Mouse (Mus musculus) left cerebral cortex, adult 8-10 months (tissue): ENCODE results near the gene Btbd8. TPM values are rescaled to one million over a fixed set of nuclear protein-coding genes. Genes with fewer than 3 reads are reported as not detected.

Source experiments
- DNase-seq, 2 experiments: peaks; one replicate each; pipeline ENCODE4 v3.0.0; 2022; ENCODE audit warnings: low spot score in 2 of 2
- total RNA-seq, 4 experiments: library from RNA; stranded (reverse); gene quantifications; 2 replicates each; pipeline ENCODE4 v1.2.4; 2022

Btbd8 gene
- 100 to 1,000 TPM; 146 to 156 (median 150) TPM for total RNA-seq

- DNase-seq, result peak; percentile 87 to 91
Observed at GRCm38 (mm10) chr5:107437464-107438281, at the start of gene Btbd8. Btbd8 (plus strand) TSS chr5:107437997.

DNA sequence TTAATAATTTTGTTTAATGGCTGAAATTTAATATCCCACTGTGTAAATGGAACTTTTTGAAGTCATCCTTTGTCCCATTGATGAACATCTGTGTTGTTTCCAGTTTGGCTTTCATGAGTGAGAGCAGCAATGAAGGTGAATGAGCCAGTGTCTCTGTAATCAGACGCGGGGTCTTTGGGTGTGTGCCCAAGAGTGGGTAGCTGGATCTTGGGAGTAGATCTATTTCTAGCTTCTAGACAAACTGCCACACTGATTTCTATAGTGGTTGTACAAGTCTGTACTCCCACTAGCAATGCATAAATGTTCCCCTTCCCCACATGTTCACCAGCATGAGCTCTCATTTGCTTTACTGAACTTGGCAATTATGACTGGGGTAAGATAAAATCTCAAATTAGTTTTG, 48.4 kb upstream of the Btbd8 start:
- DNase-seq, result no peak

- no peak for DNase-seq
Observed at GRCm38 (mm10) chr5:107394437-107394836, 43.4 kb upstream of the Btbd8 start.

DNA sequence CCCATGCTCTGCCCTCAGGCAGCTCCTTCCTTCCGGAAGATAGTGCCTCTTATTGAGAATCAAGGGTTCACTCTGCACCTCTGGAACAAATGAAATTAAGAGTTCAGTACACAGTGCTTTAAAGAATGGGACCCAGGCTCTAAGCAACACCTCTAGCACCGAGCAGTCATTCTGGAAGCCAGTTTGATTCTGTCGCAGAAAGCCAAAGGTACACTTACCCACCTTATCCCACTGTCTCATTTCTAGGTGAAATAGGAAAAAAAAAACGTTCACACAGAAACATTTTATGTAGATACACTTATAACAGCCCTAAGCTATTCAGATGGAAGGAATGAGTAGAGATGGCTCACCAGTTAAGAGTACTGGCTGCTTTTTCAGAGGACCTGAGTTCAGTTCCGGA, 35.4 kb upstream of the Btbd8 start, which contains the start of gene Ephx4:
Gene Ephx4, plus strand, starts transcription at position 301 of the 400 bp plus-strand sequence.
- DNase-seq, result no peak

GRCm38 (mm10) chr5:107403011-107403946, 34.5 kb upstream of the Btbd8 start:
- DNase-seq, result peak; percentile 36 to 58

DNA sequence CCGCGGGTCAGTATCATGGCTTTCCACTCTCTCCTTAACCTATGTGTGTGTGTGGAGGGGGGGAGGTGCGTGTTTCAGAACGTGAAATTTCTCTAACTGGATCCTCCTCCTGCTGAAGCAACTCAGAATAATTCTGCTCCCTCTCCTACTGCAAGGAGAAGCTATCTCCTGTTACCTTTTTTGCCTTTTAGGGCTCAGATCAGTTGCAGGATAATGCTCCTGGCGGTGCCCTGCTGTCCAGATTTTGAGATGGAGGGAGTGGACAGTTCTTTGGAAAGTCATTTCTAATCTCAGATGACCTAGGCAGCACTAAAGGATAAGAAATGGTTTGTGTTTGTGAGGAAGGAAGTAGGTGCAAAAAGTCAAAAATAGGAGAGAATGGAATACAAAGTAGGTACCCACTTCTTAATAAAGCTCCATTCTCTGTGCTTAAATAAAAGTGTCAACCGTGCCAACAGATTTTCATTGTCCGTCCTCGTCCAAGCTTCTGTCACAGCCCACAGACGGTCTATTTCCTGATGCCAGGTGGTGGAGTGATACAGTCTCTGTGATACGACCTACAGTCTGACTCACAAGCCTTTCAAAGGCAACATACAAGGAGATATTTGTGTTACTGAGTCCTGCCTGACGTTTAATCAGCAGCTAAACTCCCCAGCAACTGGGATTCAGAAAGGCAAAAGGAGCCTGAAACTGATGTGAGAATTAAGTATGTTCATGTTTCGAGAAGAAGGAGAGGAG, 33.7 kb upstream of the Btbd8 start:
- DNase-seq, result peak; percentile 32 to 83

- peak; percentile 48 to 87 for DNase-seq
Observed at GRCm38 (mm10) chr5:107405361-107405760, 32.4 kb upstream of the Btbd8 start.

GRCm38 (mm10) chr5:107410305-107410704, 27.5 kb upstream of the Btbd8 start:
- DNase-seq, result no peak

DNA sequence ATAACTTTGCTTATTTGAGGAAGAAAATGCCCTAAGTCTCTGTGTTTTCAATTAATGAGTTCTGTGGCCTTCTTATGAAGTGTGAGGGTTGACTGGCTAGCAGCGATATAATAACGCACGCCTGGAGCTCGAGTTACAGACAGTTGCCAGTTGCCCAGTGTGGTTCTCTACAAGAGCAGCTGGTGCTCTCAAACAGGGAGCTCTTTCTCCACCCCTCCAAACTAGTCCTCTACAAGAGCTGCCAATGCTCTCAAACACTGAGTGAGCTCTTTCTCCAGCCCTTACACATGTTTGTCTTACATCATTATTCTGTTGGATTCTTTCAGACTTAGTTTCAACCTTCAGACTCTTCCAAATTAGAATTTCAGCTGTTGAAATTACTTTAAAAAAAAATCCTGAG, 26.5 kb upstream of the Btbd8 start:
- no peak for DNase-seq

GRCm38 (mm10) chr5:107412285-107412684, 25.5 kb upstream of the Btbd8 start:
- DNase-seq, result no peak

DNA sequence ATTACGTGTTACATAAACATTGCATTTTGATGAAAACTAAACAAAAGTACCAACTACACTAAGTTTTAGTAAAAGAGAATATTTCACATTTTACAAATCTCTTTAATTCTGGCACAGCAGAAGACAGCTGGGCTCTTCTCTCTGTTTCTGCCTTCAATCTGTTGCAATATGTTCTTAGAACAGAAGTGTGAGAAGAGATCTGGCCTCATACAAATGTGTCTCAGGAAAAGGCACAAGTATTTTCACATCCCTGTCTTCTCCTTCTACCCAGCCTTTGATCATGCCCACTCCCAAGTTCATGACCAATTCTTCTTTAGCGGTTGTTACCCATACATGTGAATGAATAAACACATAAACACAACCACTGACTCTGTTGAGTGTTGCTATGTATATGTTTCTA, 22.7 kb upstream of the Btbd8 start:
- DNase-seq, result no peak

GRCm38 (mm10) chr5:107421676-107422075, 16.1 kb upstream of the Btbd8 start:
- no peak for DNase-seq

- DNase-seq, result no peak
Observed at GRCm38 (mm10) chr5:107431249-107431648, 6.5 kb upstream of the Btbd8 start, which contains the start of gene Lpcat2b. Lpcat2b (plus strand) TSS chr5:107431549.

DNA sequence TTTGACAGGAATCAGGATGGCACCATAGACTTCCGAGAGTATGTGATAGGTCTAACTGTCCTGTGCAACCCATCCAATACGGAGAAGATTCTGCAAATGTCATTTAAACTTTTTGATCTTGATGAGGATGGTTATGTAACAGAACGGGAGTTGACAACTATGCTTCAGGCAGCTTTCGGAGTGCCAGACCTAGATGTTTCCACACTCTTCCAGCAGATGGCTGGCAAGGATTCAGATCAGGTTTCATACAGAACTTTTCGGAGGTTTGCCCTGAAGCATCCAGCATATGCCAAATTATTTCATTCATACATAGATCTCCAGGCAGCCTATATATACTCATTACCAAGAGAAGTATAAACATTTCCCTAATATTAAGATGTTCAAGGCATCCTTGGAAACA, 3.8 kb upstream of the Btbd8 start:
- DNase-seq, result no peak

DNA sequence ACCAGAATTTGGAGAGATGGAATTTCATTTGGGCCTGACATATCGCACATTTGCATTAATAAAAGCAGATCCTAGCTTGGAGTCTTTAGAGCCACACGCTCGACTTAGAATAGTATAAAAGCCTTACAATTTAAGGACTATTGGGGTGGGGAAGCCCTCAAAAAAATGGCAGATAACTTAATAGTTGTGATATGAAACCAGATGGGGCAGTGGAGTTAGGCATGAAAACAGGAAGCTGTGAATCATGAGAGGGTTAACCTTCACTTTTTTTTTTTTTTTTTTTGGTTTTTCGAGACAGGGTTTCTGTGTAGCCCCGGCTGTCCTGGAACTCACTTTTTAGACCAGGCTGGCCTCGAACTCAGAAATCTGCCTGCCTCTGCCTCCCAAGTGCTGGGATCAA, 1.6 kb upstream of the Btbd8 start:
- no peak for DNase-seq

- no peak for DNase-seq
Observed at GRCm38 (mm10) chr5:107436587-107437209, 1.1 kb upstream of the Btbd8 start.

- no peak for DNase-seq
Observed at GRCm38 (mm10) chr5:107438353-107438752, 556 bp downstream of the Btbd8 start.

GRCm38 (mm10) chr5:107441881-107442280, 4.1 kb downstream of the Btbd8 start:
- no peak for DNase-seq

- no peak for DNase-seq
Observed at GRCm38 (mm10) chr5:107444251-107444650, 6.5 kb downstream of the Btbd8 start.

DNA sequence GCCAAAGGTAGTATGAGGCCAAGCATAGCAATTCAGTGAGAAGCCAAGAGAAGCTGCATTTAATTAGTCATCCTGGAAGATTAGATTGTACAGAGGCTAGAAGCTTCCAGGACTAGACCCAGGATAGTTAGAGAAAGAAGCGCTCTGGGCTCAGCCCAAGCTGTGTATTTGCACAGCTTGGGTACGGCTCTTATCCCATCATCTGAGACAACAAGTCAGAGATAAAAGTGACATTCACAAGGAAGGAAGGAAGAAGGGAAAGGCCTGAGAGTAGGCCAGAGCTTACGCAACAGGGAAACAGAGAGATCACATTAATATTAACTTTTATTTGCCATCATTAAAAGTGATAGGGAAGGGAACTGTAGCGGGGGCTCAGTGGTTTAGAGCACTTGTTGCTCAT, 10.2 kb downstream of the Btbd8 start:
- no peak for DNase-seq

GRCm38 (mm10) chr5:107448784-107449183, 11.0 kb downstream of the Btbd8 start:
- DNase-seq, result peak in 1 of 2 experiments; percentile 55
